Mouse (Mus musculus) gastrocnemius, postnatal 4 days (tissue): ENCODE data around the gene Rexo4. TPM values are rescaled to one million over a fixed set of nuclear protein-coding genes. Genes with fewer than 3 reads are reported as not detected.

ENCODE experiments used
- DNase-seq, 2 experiments: peaks; one replicate each; pipeline ENCODE4 v3.0.0; 2021 to 2022; ENCODE audit warnings: low spot score in 2 of 2, mixed read lengths in 2 of 2
- total RNA-seq, 2 experiments: library from RNA; stranded (reverse); gene quantifications; 2 replicates each; pipeline ENCODE4 v1.2.3; 2021

Gene Rexo4
- total RNA-seq, 2 experiments from 2014 or later = 23.8 to 29.4 TPM

- DNase-seq = peak in 1 of 2 experiments; percentile 73
These were observed 53.0 kb downstream of the Rexo4 start for GRCm38 (mm10) chr2:26910994-26911765.

- DNase-seq = peak; percentile 100
These were observed 53.8 kb downstream of the Rexo4 start, which contains the start of the genes Med22 and Rpl7a for GRCm38 (mm10) chr2:26910124-26910993. Gene Med22 (minus strand): TSS chr2:26910677. Gene Rpl7a (plus strand): TSS chr2:26910764.

GRCm38 (mm10) chr2:26909387-26909784 lies 54.8 kb downstream of the Rexo4 start:
- no peak for DNase-seq

- no peak for DNase-seq
These were observed 55.3 kb downstream of the Rexo4 start for GRCm38 (mm10) chr2:26908710-26909386.

GRCm38 (mm10) chr2:26907109-26907508 lies 57.1 kb downstream of the Rexo4 start:
- DNase-seq = peak in 1 of 2 experiments; percentile 54

- no peak for DNase-seq
These were observed 57.8 kb downstream of the Rexo4 start for GRCm38 (mm10) chr2:26906431-26906830.

- no peak for DNase-seq
These were observed 58.2 kb downstream of the Rexo4 start for GRCm38 (mm10) chr2:26905936-26906335.

Other genes with a start within 250 kb of the Rexo4 start
- gene Abo, start 99.4 kb downstream of the Rexo4 start, total RNA-seq = not detected
- 10 to 100 TPM; 15.7 to 17.6 TPM for gene Surf6, start 61.5 kb downstream of the Rexo4 start, total RNA-seq
- gene Med22, start 53.7 kb downstream of the Rexo4 start, total RNA-seq = 10 to 100 TPM; 30.6 to 34.7 TPM
- gene Rpl7a, start 53.6 kb downstream of the Rexo4 start, total RNA-seq = 100 to 1,000 TPM; 463 to 500 TPM
- 10 to 100 TPM; 15.5 to 17.8 TPM for gene Surf2, start 48.0 kb downstream of the Rexo4 start, total RNA-seq
- gene Surf1, start 47.9 kb downstream of the Rexo4 start, total RNA-seq = 10 to 100 TPM; 38.9 to 44.9 TPM
- gene Surf4, start 30.5 kb downstream of the Rexo4 start, total RNA-seq = 100 to 1,000 TPM; 116 to 119 TPM
- gene Stkld1, start 30.3 kb downstream of the Rexo4 start, total RNA-seq = not detected
- under 1 TPM; 0.05 to 0.21 TPM for gene Adamts13, start 9.0 kb upstream of the Rexo4 start, total RNA-seq
- gene Cacfd1, start 45.5 kb upstream of the Rexo4 start, total RNA-seq = 10 to 100 TPM; 34.8 to 38.5 TPM
- gene Slc2a6, start 63.6 kb upstream of the Rexo4 start, total RNA-seq = under 1 TPM; 0.32 to 0.49 TPM
- gene Mymk, start 107.8 kb upstream of the Rexo4 start, total RNA-seq = 100 to 1,000 TPM; 111 to 118 TPM
- 1 to 10 TPM; 2.5 to 4.6 TPM for gene Adamtsl2, start 115.0 kb upstream of the Rexo4 start, total RNA-seq
- under 1 TPM; 0.29 to 0.39 TPM for gene Fam163b, start 178.1 kb upstream of the Rexo4 start, total RNA-seq
- gene Dbh, start 200.8 kb upstream of the Rexo4 start, total RNA-seq = under 1 TPM; 0.20 to 0.36 TPM